Mouse (Mus musculus) hindbrain, embryonic 10.5 days (tissue): ENCODE measurements at regions not wholly inside any gene's neighbourhood (a gene's known extent, or its start where the extent isn't known, plus 50 kb on each side); places are given as distances from the start of the nearest gene placed in this dataset.
"Not testable (repeated sequence)": the region's sequence is repeated elsewhere in the genome, so short reads cannot be mapped to it uniquely, and the experiment has no call there.

Experiments used
- DNase-seq: peaks from one replicate; pipeline ENCODE4 v3.0.0-alpha.2; 2017; ENCODE audit warnings: low spot score
- H3K27ac ChIP-seq: fragments of 300-500 bp; sonication (generic); 2 replicates; pipeline ENCODE4 v1.5.1; 2016; ENCODE audit warnings: mild to moderate bottlenecking, moderate library complexity
- H3K27me3 ChIP-seq: fragments of 300-500 bp; sonication (generic); 2 replicates; pipeline ENCODE4 v1.6.1; 2016; ENCODE audit warnings: mild to moderate bottlenecking; ENCODE audit not compliant: poor library complexity, insufficient read depth, severe bottlenecking
- H3K36me3 ChIP-seq: fragments of 300-500 bp; sonication (generic); 2 replicates; pipeline ENCODE4 v1.6.1; 2016; ENCODE audit warnings: mild to moderate bottlenecking, moderate library complexity
- H3K4me1 ChIP-seq: fragments of 300-500 bp; sonication (generic); replicated peaks from 2 replicates; pipeline ENCODE4 v1.6.1; 2016; ENCODE audit warnings: mild to moderate bottlenecking
- H3K4me3 ChIP-seq: fragments of 300-500 bp; sonication (generic); 2 replicates; pipeline ENCODE4 v1.5.1; 2016; ENCODE audit warnings: mild to moderate bottlenecking, moderate library complexity
- H3K9me3 ChIP-seq: fragments of 300-500 bp; sonication (generic); 2 replicates; pipeline ENCODE4 v1.6.1; 2016; ENCODE audit warnings: mild to moderate bottlenecking, moderate library complexity
- WGBS: fragments of 180-500 bp; shearing (Covaris S2); methylation state at CpG from one replicate; pipeline ENCODE4 v1.1.7; 2016; 5-methylcytosine and 5-hydroxymethylcytosine counted together

- H3K9me3 ChIP-seq, result no peaks in the 10 kb centered on the region
- no peak overlapping the region for H3K4me3 ChIP-seq
- H3K27me3 ChIP-seq, result no peaks in the 10 kb centered on the region
- no peak for DNase-seq
- no peaks in the 10 kb centered on the region for H3K4me1 ChIP-seq
- 90% methylated on average over 3 of the region's 3 CpGs for WGBS
- no peaks in the 10 kb centered on the region for H3K36me3 ChIP-seq
- H3K27ac ChIP-seq, result no peak overlapping the region
These were observed 54.9 kb upstream of the Cdyl start for GRCm38 (mm10) chr13:35604765-35605164.

- H3K36me3 ChIP-seq, H3K4me3 ChIP-seq, H3K9me3 ChIP-seq, H3K27me3 ChIP-seq, DNase-seq, H3K4me1 ChIP-seq, H3K27ac ChIP-seq: not testable (repeated sequence)
- WGBS, result 87% methylated on average over 5 of the region's 5 CpGs
These were observed 52.6 kb upstream of the Cdyl start for GRCm38 (mm10) chr13:35606857-35607561.

- Histone ChIP-seq H3K4me3 (no peak overlapping the region), H3K27ac (no peak overlapping the region), H3K36me3 (no peaks in the 10 kb centered on the region), H3K9me3 (no peaks in the 10 kb centered on the region), H3K4me1 (no peaks in the 10 kb centered on the region), H3K27me3 (no peaks in the 10 kb centered on the region)
- DNase-seq, result no peak
- 91% methylated on average over 2 of the region's 2 CpGs for WGBS
These were observed 51.9 kb upstream of the Cdyl start for GRCm38 (mm10) chr13:35607710-35608109.
